Mouse (Mus musculus) liver, embryonic 14.5 days (tissue): ENCODE results near the gene Nhlrc2.

Experiments used
- CTCF ChIP-seq: IDR thresholded peaks from 2 replicates; pipeline ENCODE4 v1.5.1; 2016; ENCODE audit warnings: antibody characterized with exemption, low read depth, control low read depth
- EP300 ChIP-seq: IDR thresholded peaks from 2 replicates; pipeline ENCODE4 v1.6.1; 2016; ENCODE audit warnings: antibody characterized with exemption, low read depth

GRCm38 (mm10) chr19:56589455-56589854 is 41.4 kb downstream of the Nhlrc2 start:
- TF ChIP-seq CTCF = no peak
- TF ChIP-seq EP300 = no peak
